Mouse (Mus musculus): ENCODE results near the gene Accsl.

GRCm38 (mm10) chr2:93807440-93807839 lies 61.5 kb downstream of the Accsl start:
- TF ChIP-seq POLR2A (IDR thresholded peaks at IDR 0.05; ENCODE audit: low read depth, low read length) = no peak
- no peak for TF ChIP-seq CTCF (conservative IDR thresholded peaks at IDR 0.05; ENCODE audit: insufficient read depth, insufficient read length, low read depth, low read length)

Measured in kidney, adult 2 months (tissue).